25 mouse cellular contexts compared by ENCODE assay signal in the genomic region with DNA sequence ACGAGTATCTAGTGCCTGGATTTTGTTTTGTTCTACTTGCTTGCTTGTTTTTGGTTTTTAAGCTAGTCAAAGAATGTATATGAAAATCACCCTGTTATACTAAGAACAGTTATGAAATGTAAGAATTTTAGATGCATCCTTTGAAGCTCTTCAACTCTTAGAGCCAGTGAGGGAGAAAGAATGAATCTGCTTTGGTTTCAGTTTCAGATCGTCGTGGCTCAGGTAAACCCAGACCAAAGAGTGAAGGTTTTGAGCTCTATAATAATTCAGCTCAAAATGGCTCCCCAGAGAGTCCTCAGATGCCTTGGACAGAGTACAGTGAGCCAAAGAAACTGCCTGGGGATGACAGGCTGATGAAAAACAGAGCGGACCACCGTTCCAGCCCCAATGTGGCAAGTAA.
DNase-seq lines count a peak whose midpoint lies in the region; ATAC-seq and TF ChIP-seq lines count a peak whose summit lies in the region.
"Had no signal": no experiment of that assay in that cellular context is flagged by ENCODE, and none has a peak within 500 bp of the region (broad histone marks: within the 10 kb centered on the region; RNA-seq: fewer than 3 reads in every experiment).

No protein-coding gene starts in this region.

- H3K27me3 ChIP-seq in cerebellum, adult 2 months (ENCODE audit: control insufficient read depth, insufficient read depth, low read length) = no peaks in the 10 kb centered on the region
- H3K27me3 ChIP-seq: embryonic facial prominence, embryonic 12.5 days; forebrain, embryonic 12.5 days; heart, embryonic 15.5 days; hindbrain, embryonic 13.5 days had no signal

- TF ChIP-seq POLR2A in cerebellum, adult 2 months (IDR thresholded peaks at IDR 0.05; ENCODE audit: borderline replicate concordance, insufficient read depth, low read length) = no peak

- H3K4me1 ChIP-seq in cerebellum, adult 2 months (ENCODE audit: control insufficient read depth, insufficient read depth, low read length) = no peaks in the 10 kb centered on the region
- H3K4me1 ChIP-seq: embryonic facial prominence, embryonic 12.5 days; forebrain, embryonic 12.5 days; heart, embryonic 10.5 days; heart, embryonic 15.5 days; hindbrain, embryonic 13.5 days had no signal

- TF ChIP-seq CTCF in cerebellum, adult 2 months (IDR thresholded peaks at IDR 0.05; ENCODE audit: borderline replicate concordance, insufficient read depth, low read depth, low read length) = no peak

- 85% methylated on average over 5 of the region's 5 CpGs for WGBS in cerebellum, adult 2 months

- ATAC-seq in inflammation-experienced regulatory T-cells, adult 6 months = peak; percentile 74
- no peak for ATAC-seq in erythroid progenitor cell, adult 5-6 weeks (replicated peaks; ENCODE audit: low FRiP score, poor library complexity, severe bottlenecking)
- ATAC-seq: forebrain, embryonic 16.5 days; hindbrain, postnatal 0 days; intestine, embryonic 16.5 days had no signal

- peak; percentile 4 for DNase-seq in embryo, embryonic 11.5 days (ENCODE audit: low read depth, low spot score)
- no peak for DNase-seq in embryo, embryonic 10 days (ENCODE audit: low spot score)
- peak; percentile 22 for DNase-seq in CD4-positive, CD25-positive, alpha-beta regulatory T cell, adult 2 months (ENCODE audit: low read depth, low spot score)
- DNase-seq in MN1 (ENCODE audit: low spot score) = peak; percentile 20
- no peak for DNase-seq in kidney, postnatal 14 days
- DNase-seq in cerebellum, adult 2 months = no peak
- DNase-seq: adrenal gland, adult 8-10 months; adrenal gland, postnatal 36 days; cerebellum, adult 11 months; cerebellum, adult 9-10 months; cerebellum, postnatal 25 days; gastrocnemius, postnatal 36 days; heart, adult 18-20 months; heart, postnatal 14 days; kidney, adult 9 months had no signal

- no peak overlapping the region for H3K27ac ChIP-seq in cerebellum, adult 2 months (ENCODE audit: insufficient read depth, low read length)
- H3K27ac ChIP-seq: embryonic facial prominence, embryonic 12.5 days; forebrain, embryonic 12.5 days; heart, embryonic 10.5 days; heart, embryonic 15.5 days; hindbrain, embryonic 13.5 days; hindbrain, postnatal 0 days had no signal

- no peak overlapping the region for H3K4me3 ChIP-seq in cerebellum, adult 2 months (replicated peaks; ENCODE audit: insufficient read depth, low read depth, low read length)
- H3K4me3 ChIP-seq: embryonic facial prominence, embryonic 12.5 days; forebrain, embryonic 12.5 days; heart, embryonic 10.5 days; heart, embryonic 15.5 days; hindbrain, embryonic 13.5 days had no signal

Comparison
In these comparisons a context has a peak if more than half of its experiments do, and no peak if none do; other contexts are left out.
1. DNase-seq: peak in embryo, embryonic 11.5 days (single experiment), CD4-positive, CD25-positive, alpha-beta regulatory T cell, adult 2 months (single experiment) and MN1 (single experiment); none in embryo, embryonic 10 days (single experiment), kidney, postnatal 14 days (single experiment) and cerebellum, adult 2 months (0 of 2).